Mouse (Mus musculus): ENCODE results near the gene Cop1. TPM values are rescaled to one million over a fixed set of nuclear protein-coding genes. Genes with fewer than 3 reads are reported as not detected.

The Cop1 gene
- 100 to 1,000 TPM; 122 to 181 TPM for total RNA-seq (2021)
- long read RNA-seq, experiment 1, full-length matches to known transcripts = 61 of 97 reads
- long read RNA-seq, experiment 1, partial matches to known transcripts = 2 of 97 reads
- long read RNA-seq, experiment 1, other reads (novel, unspliced or antisense) = 34 of 97 reads
- long read RNA-seq, experiment 2, full-length matches to known transcripts = 160 of 299 reads
- long read RNA-seq, experiment 2, partial matches to known transcripts = 7 of 299 reads
- long read RNA-seq, experiment 2, other reads (novel, unspliced or antisense) = 132 of 299 reads

DNA sequence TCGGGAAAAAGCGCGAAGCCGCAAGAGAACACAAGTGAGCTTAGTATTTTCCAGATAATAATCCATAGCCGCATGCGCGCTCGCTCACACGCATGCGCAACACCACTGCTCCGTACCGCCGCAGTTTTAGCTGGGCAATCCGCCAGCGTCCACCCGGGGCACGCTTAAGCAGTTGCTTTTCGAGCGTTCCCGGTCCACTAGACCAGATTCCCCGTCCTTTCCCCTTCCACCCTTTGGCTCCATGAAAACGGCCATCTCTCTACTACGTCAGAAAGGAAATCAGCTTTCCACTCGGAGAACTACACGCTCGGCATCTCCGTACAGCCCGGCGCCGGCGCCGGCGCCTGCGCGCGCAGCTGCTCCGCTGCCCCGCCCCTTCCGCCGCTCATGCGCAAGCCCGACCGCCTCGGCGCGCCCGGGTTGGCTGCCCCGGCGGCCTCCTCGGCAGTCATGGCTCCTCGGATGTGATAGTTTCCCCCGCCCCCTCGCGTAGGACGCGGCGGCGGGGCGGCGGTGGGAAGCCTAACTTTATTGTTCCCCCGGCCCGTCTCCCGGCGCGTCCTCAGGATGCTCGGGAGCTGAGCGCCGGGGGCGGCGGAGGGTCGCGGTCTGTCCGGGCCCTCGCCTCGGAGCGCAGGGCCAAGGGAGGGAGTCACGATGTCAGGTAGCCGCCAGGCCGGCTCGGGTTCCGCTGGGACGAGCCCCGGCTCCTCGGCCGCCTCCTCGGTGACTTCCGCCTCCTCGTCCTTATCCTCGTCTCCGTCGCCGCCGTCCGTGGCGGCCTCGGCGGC, at the start of gene Cop1:
Cop1 (plus strand) TSS at position 540 of the 791 bp plus-strand sequence.
- peak; percentile 90 to 92 for DNase-seq (ENCODE audit: low spot score in 2 of 2)

DNA sequence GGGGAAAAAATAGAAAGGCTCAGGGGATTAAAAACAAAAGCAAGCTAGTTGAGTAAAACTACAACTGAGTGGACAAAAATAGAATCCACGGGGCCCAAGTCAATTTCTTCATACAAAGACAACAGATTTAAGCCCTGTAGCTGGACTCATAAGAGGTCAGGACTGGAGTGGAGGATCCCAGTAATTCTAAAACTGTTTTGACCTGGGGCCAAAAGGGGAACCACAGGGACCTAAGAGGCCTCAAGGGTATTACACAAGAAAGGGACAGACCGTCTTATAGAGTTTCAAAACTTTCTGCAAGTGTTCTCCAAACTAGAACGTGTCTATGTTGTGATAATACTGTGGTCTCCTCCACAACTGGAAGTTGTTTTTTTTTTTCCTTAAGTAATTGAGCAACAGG, 45.4 kb upstream of the Cop1 start:
- peak in 1 of 2 experiments; percentile 31 for DNase-seq (ENCODE audit: low spot score in 2 of 2)

- DNase-seq (ENCODE audit: low spot score in 2 of 2) = no peak
These were observed 33.5 kb upstream of the Cop1 start for GRCm38 (mm10) chr1:159198603-159199002.

DNA sequence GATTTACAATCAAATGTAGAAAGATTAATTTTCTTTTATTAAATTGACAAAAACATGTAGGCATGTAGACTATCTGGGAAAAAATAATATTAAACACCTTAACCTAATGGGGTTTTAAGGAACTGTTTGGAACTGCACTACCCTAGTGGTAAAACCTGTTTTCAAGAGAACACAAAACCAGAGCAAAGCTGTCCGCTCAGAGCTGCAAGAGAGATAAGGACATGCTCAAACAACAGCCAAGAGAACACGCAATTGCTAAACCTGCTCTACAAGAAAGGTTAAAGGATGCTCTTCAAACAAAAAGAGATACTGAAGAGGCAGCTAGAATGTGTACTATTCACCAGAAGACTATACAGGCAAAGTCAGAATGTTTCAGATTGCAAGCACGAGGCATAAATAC, 32.5 kb upstream of the Cop1 start:
- DNase-seq (ENCODE audit: low spot score in 2 of 2) = no peak

GRCm38 (mm10) chr1:159201220-159201619, 30.9 kb upstream of the Cop1 start:
- no peak for DNase-seq (ENCODE audit: low spot score in 2 of 2)

GRCm38 (mm10) chr1:159211711-159212110, 20.4 kb upstream of the Cop1 start:
- DNase-seq (ENCODE audit: low spot score in 2 of 2) = no peak

DNA sequence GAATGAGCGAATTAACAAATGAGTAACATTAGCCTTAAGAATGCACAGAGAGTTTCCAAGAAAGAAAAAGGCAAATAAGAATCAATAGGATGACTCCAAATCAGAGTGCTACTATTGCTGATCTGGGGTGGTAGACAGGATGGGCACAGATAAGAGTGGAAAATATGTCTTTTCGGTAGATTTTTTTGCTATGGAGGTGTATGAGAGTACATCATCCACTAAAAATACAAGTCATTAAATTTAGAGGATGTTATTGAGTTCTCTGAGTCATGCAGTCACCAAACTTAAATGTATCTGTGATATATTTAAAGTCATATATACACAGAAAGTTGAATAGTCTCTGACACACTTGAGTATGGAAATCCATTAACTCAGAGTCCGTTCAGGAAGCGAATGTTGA, 14.7 kb upstream of the Cop1 start:
- no peak for DNase-seq (ENCODE audit: low spot score in 2 of 2)

- DNase-seq (ENCODE audit: low spot score in 2 of 2) = no peak
These were observed 10.1 kb upstream of the Cop1 start for GRCm38 (mm10) chr1:159222046-159222445.

DNA sequence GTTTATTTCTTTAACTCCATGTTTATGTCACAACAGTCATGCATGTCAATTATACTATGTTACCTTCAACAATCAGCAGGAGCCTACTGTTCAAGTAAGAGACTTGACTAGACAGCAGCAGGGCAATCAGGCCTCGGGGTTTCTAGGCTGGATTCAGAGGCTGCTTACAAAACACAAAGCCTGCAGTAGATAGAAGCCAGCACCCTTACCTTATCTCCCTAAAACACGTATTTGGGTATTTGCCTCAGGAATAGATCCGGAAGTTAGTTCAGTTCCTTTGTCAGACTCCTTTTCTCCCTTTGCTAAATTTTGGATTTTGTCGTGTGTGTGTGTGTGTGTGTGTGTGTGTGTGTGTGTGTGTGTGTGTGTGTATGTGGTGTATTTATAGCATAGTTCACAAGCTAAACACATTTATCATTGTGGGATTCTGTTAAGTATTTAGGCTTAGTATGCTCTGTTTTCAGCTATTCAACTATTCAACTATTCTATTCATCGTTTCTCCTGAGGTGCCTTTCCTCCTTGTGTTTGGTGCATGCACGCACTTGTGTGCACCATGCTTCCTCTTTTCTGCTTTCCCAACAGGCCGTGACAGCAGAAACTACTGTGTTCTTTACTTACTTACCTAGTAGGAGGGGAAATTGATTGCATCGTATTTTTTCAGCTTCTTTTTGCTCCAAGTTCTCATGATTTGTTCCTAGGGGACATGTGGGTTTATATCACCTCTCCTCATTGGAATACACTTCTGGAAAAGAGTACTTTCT, 6.9 kb upstream of the Cop1 start:
- DNase-seq (ENCODE audit: low spot score in 2 of 2) = no peak

GRCm38 (mm10) chr1:159232572-159233261, 597 bp downstream of the Cop1 start:
- peak; percentile 37 to 41 for DNase-seq (ENCODE audit: low spot score in 2 of 2)

DNA sequence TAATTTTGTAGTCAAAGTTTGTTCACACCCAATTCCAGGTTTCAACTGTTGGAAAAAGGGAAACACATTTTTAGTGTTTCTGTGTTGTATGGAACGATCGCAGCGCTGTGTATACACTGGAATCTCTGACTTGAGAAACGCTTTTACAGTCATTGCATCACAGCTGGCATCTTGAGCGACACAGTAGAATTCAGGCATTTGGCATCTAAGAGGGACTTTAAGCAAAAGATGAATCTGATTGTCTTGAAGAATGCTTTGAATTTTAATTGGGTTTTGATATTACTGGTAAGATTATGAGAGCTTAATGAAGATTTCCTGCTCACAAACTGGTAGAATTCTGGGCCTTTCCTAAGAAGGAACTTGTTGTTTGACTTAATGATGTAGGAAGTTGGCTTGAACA, 1.3 kb downstream of the Cop1 start:
- no peak for DNase-seq (ENCODE audit: low spot score in 2 of 2)

DNA sequence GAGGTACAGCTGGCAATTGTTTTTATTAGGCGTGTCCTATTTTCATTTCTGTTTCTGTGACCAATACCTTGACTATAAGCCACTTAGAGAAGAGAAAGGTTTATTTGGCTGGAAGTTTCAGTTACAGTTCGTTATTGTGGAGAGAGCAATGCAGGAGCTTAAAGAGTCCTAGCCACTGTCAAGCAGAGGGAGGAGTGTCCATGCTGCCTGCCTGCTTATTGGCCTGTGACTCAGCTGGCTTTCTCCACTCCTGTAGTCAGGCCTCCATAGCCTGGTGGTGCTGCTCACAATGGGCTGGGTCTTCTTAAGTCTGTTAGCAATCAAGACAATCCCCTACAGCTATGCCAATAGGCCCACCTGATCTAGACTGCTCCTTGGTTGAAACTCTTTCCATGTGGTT, 2.4 kb downstream of the Cop1 start:
- no peak for DNase-seq (ENCODE audit: low spot score in 2 of 2)

GRCm38 (mm10) chr1:159235674-159236073, 3.6 kb downstream of the Cop1 start:
- no peak for DNase-seq (ENCODE audit: low spot score in 2 of 2)

- no peak for DNase-seq (ENCODE audit: low spot score in 2 of 2)
These were observed 6.0 kb downstream of the Cop1 start for GRCm38 (mm10) chr1:159238147-159238546.

- no peak for DNase-seq (ENCODE audit: low spot score in 2 of 2)
These were observed 18.2 kb downstream of the Cop1 start for GRCm38 (mm10) chr1:159250320-159250719.

- no peak for DNase-seq (ENCODE audit: low spot score in 2 of 2)
These were observed 21.0 kb downstream of the Cop1 start for GRCm38 (mm10) chr1:159253078-159253477.

- no peak for DNase-seq (ENCODE audit: low spot score in 2 of 2)
These were observed 23.0 kb downstream of the Cop1 start for GRCm38 (mm10) chr1:159254906-159255685.

DNA sequence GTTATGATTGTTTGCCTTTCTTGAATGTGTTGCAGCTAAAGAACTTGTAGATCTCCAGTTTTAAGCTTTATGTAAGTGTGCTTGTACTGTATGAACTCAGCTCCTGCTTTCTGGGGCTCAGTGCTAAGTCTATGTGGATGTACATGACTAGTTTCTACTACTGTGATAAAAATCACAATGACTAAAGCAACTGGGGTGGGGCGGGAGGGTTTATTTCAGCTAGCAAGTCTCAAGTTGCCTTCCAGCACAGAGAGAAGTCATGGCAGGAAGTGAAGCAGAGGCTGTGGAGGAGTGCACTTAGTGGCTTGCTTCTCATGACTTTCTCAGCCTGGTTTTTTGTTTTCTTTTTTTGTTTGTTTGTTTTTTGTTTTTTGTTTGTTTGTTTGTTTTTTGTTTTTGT, 24.4 kb downstream of the Cop1 start:
- DNase-seq (ENCODE audit: low spot score in 2 of 2) = no peak

GRCm38 (mm10) chr1:159263820-159264219, 31.7 kb downstream of the Cop1 start:
- DNase-seq (ENCODE audit: low spot score in 2 of 2) = no peak

- no peak for DNase-seq (ENCODE audit: low spot score in 2 of 2)
These were observed 48.0 kb downstream of the Cop1 start for GRCm38 (mm10) chr1:159280072-159280471.

Data from adrenal gland, adult 18-20 months (tissue).